Comparison of ENCODE assay signal across 8 mouse cellular contexts in the genomic region with DNA sequence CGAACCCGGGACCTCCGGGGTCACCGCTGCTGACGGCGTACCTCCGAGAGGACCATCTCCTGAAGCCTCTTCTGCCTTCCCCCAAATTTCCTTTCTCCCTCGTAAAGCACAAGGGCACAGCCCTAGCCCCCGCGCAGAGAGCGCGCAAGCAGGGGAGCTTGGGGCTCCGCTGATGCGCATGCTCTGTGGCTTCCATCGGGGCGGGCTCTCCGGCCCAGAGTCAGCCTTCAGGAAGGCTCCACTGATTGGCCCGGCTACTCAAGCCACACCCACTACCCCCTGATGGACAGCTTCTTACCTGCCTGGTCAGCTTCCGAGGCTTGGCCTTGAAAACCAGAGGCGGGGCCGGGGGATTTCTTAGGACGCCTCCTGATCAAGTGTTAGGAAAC. TPM values are rescaled to one million over a fixed set of nuclear protein-coding genes. Genes with fewer than 3 reads are reported as not detected.
DNase-seq lines count a peak whose midpoint lies in the region; ATAC-seq lines count a peak whose summit lies in the region.

No protein-coding gene starts in this region.

- peak; percentile 95 for DNase-seq in NIH3T3 (ENCODE audit: low read depth)
- DNase-seq in cerebellum, postnatal 10 days: peak; percentile 95 to 97
- DNase-seq in frontal cortex, postnatal 10 days (ENCODE audit: low spot score in 2 of 2): peak; percentile 88 to 89
- DNase-seq in layer of hippocampus, postnatal 14 days (ENCODE audit: low spot score in 2 of 2): peak; percentile 84 to 92
- DNase-seq in lung, postnatal 14 days: peak; percentile 90
- peak; percentile 94 for DNase-seq in retina, embryonic 14.5 days (ENCODE audit: low spot score)
- DNase-seq in thymus, postnatal 4 days: peak; percentile 89

- peak overlapping the region; percentile 75 for H3K4me3 ChIP-seq in hindbrain, embryonic 12.5 days

- ATAC-seq in hindbrain, embryonic 12.5 days (ENCODE audit: low FRiP score): peak; percentile 96

- peak overlapping the region; percentile 70 for H3K9ac ChIP-seq in hindbrain, embryonic 12.5 days

- WGBS in hindbrain, embryonic 12.5 days: 0% methylated on average over 22 of the region's 22 CpGs

- peak overlapping the region; percentile 90 for H3K4me2 ChIP-seq in hindbrain, embryonic 12.5 days (replicated peaks)

- H3K4me1 ChIP-seq in hindbrain, embryonic 12.5 days: peaks cover 8% of the 10 kb centered on the region

- peak overlapping the region; percentile 71 for H3K27ac ChIP-seq in hindbrain, embryonic 12.5 days

- H3K9me3 ChIP-seq in hindbrain, embryonic 12.5 days (replicated peaks): no peaks in the 10 kb centered on the region

- no peaks in the 10 kb centered on the region for H3K36me3 ChIP-seq in hindbrain, embryonic 12.5 days

- H3K27me3 ChIP-seq in hindbrain, embryonic 12.5 days: peaks cover 25% of the 10 kb centered on the region

RNA-seq across cellular contexts. Expression of gene Dock9, which starts 0.8 kb away (rescaled TPM):
- polyA plus RNA-seq in hindbrain, embryonic 12.5 days (2016; fragmentation: Nextera tagmentation; extraction: Ambion mirVana): 6.2 and 7.1 TPM in 2 replicates
- total RNA-seq in layer of hippocampus, postnatal 14 days (2021): 100 to 1,000 TPM; 256 to 267 TPM

Comparison
In these comparisons a context has a peak if more than half of its experiments do, and no peak if none do; other contexts are left out.
1. Peak in every context shown above with its lines: DNase-seq, ATAC-seq, H3K4me3 ChIP-seq and H3K27ac ChIP-seq.